ENCODE assay signal across 13 mouse cellular contexts in genomic region chr5:75282617-75283016, GRCm38 (mm10).
"Had no signal": no experiment of that assay in that cellular context is flagged by ENCODE, and none has a peak within 500 bp of the region (broad histone marks: within the 10 kb centered on the region; RNA-seq: fewer than 3 reads in every experiment).

No protein-coding gene starts in this region.

- H3K4me2 ChIP-seq: midbrain, embryonic 11.5 days; midbrain, embryonic 15.5 days; neural tube, embryonic 12.5 days had no signal

- H3K27me3 ChIP-seq: midbrain, embryonic 15.5 days; neural tube, embryonic 12.5 days had no signal

- H3K9ac ChIP-seq: liver, embryonic 14.5 days; midbrain, embryonic 15.5 days; neural tube, embryonic 12.5 days had no signal

- H3K4me3 ChIP-seq: left cerebral cortex, adult 2 months; limb, embryonic 10.5 days; megakaryocyte, embryonic 14.5 days; midbrain, embryonic 15.5 days; neural tube, embryonic 12.5 days had no signal

- ATAC-seq: lung, postnatal 0 days; midbrain, embryonic 15.5 days had no signal

- H3K36me3 ChIP-seq: limb, embryonic 10.5 days; midbrain, embryonic 15.5 days; neural tube, embryonic 12.5 days had no signal

- DNase-seq: kidney, adult 18-20 months; kidney, postnatal 10 days; lung, adult 2 months had no signal

- H3K9me3 ChIP-seq: limb, embryonic 10.5 days; megakaryocyte, embryonic 14.5 days; midbrain, embryonic 15.5 days; neural tube, embryonic 12.5 days had no signal

- H3K27ac ChIP-seq: left cerebral cortex, adult 2 months; limb, embryonic 10.5 days; liver, embryonic 14.5 days; macrophage; midbrain, embryonic 15.5 days; neural tube, embryonic 12.5 days; stomach, postnatal 0 days had no signal
